Mouse (Mus musculus) lung, postnatal 0 days (tissue): ENCODE measurements at regions not wholly inside any gene's neighbourhood (a gene's known extent, or its start where the extent isn't known, plus 50 kb on each side); places are given as distances from the start of the nearest gene placed in this dataset.
"Not testable (repeated sequence)": the region's sequence is repeated elsewhere in the genome, so short reads cannot be mapped to it uniquely, and the experiment has no call there.

Experiments used
- ATAC-seq: fragments of 200-750 bp; cut with Nextera tagmentation; 2 replicates; pipeline ENCODE4 v1.8.0; 2017; ENCODE audit warnings: moderate library complexity
- DNase-seq: peaks from one replicate; pipeline ENCODE4 v3.0.0-alpha.2; 2016; ENCODE audit warnings: low spot score
- H3K27ac ChIP-seq: fragments of 300-500 bp; sonication (generic); 2 replicates; pipeline ENCODE4 v1.5.1; 2014; ENCODE audit warnings: antibody characterized with exemption, mild to moderate bottlenecking, low read length, mixed read lengths
- H3K27me3 ChIP-seq: fragments of 300-500 bp; sonication (generic); replicated peaks from 2 replicates; pipeline ENCODE4 v1.6.1; 2014; ENCODE audit warnings: low read length, mixed read lengths; ENCODE audit not compliant: insufficient read depth
- H3K36me3 ChIP-seq: fragments of 300-500 bp; sonication (generic); 2 replicates; pipeline ENCODE4 v1.6.1; 2014; ENCODE audit warnings: low read length, mixed read lengths; ENCODE audit not compliant: insufficient read depth
- H3K4me1 ChIP-seq: fragments of 300-500 bp; sonication (generic); 2 replicates; pipeline ENCODE4 v1.6.1; 2014; ENCODE audit warnings: antibody characterized with exemption, low read depth, low read length, mixed read lengths; ENCODE audit not compliant: insufficient read depth
- H3K4me2 ChIP-seq: fragments of 300-500 bp; sonication (generic); replicated peaks from 2 replicates; pipeline ENCODE4 v1.6.1; 2014; ENCODE audit warnings: low read depth, mild to moderate bottlenecking, low read length, moderate library complexity, mixed read lengths
- H3K4me3 ChIP-seq: fragments of 300-500 bp; sonication (generic); 2 replicates; pipeline ENCODE4 v1.5.1; 2014; ENCODE audit warnings: low read depth, low read length
- H3K9ac ChIP-seq: fragments of 300-500 bp; sonication (generic); replicated peaks from 2 replicates; pipeline ENCODE4 v1.6.1; 2014; ENCODE audit warnings: low read depth, mild to moderate bottlenecking
- H3K9me3 ChIP-seq: fragments of 300-500 bp; sonication (generic); 2 replicates; pipeline ENCODE4 v1.6.1; 2016; ENCODE audit warnings: low read length, mixed read lengths
- CTCF ChIP-seq: IDR thresholded peaks from 2 replicates; pipeline ENCODE4 v1.5.1; 2016; ENCODE audit warnings: antibody characterized with exemption, mild to moderate bottlenecking
- EP300 ChIP-seq: IDR thresholded peaks from 2 replicates; pipeline ENCODE4 v1.6.1; 2016; ENCODE audit warnings: antibody characterized with exemption, mild to moderate bottlenecking, control low read depth
- WGBS: fragments of 180-500 bp; shearing (Covaris S2); extraction: QIAGEN DNeasy Blood & Tissue Kit; methylation state at CpG from one replicate; pipeline ENCODE4 v1.1.7; 2014; 5-methylcytosine and 5-hydroxymethylcytosine counted together

GRCm38 (mm10) chr2:51785169-51785568 lies 149.8 kb downstream of the Rbm43 start:
- TF ChIP-seq CTCF (no peak), EP300 (no peak)
- no peak overlapping the region for H3K4me3 ChIP-seq
- WGBS: 100% methylated on average over 1 of the region's 1 CpGs

DNA sequence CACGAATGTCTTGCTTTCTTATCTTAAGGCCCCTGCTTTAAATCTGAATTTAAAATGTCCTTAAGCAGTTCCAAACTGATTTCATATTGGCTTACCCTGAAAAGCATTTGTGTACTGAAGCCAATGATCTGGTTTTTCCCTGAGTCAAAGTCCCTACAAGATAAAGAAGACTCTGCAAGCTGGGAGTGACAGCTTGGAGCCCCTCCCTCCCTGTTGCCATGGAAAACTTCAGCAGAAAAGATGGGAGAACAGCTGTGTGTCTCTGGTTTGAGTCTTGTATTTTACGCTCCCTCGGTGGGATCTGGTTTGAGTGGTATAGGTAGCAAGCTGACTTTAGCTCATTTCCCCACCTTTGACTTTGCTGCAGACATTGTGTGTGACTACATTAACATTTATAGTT lies 146.1 kb downstream of the Rbm43 start:
- no peak overlapping the region for H3K9ac ChIP-seq

More at GRCm38 (mm10) chr2:51785169-51785568, 149.8 kb downstream of the Rbm43 start:
- Histone ChIP-seq H3K4me2 (no peak overlapping the region), H3K9me3 (no peaks in the 10 kb centered on the region), H3K36me3 (no peaks in the 10 kb centered on the region), H3K9ac (no peak overlapping the region), H3K27me3 (no peaks in the 10 kb centered on the region), H3K27ac (no peak overlapping the region), H3K4me1 (no peaks in the 10 kb centered on the region)
- ATAC-seq: no peak
- DNase-seq: no peak

DNA sequence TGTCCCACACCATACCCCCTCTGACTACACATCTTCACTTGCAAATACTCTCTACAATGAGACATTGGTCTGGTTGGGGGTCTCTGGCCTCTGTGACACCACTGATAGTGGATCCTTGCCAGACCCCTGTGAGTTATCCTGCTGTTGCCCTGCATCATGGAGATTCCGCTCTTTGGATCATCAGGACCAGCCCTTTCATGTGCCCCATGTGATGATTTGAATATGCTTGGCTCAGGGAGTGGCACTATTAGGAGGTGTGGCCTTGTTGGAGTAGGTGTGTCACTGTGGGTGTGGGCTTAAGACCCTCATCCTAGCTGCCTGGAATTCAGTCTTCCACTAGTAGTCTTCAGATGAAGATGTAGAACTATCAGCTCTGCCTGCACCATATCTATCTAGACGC lies 141.7 kb downstream of the Rbm43 start:
- ATAC-seq, H3K27me3 ChIP-seq, H3K27ac ChIP-seq, H3K36me3 ChIP-seq, H3K4me3 ChIP-seq, H3K4me1 ChIP-seq, H3K9me3 ChIP-seq, DNase-seq, H3K4me2 ChIP-seq, H3K9ac ChIP-seq: not testable (repeated sequence)
- 88% methylated on average over 2 of the region's 2 CpGs for WGBS

More for the DNA sequence above, 146.1 kb downstream of the Rbm43 start:
- Histone ChIP-seq H3K4me1 (no peaks in the 10 kb centered on the region), H3K27me3 (no peaks in the 10 kb centered on the region), H3K4me3 (no peak overlapping the region), H3K9me3 (no peaks in the 10 kb centered on the region), H3K27ac (no peak overlapping the region), H3K36me3 (no peaks in the 10 kb centered on the region), H3K4me2 (no peak overlapping the region)
- 71% methylated on average over 3 of the region's 3 CpGs for WGBS
- TF ChIP-seq CTCF (no peak), EP300 (no peak)
- DNase-seq (no peak), ATAC-seq (no peak)

- Histone ChIP-seq H3K9me3 (no peaks in the 10 kb centered on the region), H3K4me1 (no peaks in the 10 kb centered on the region), H3K4me2 (no peak overlapping the region), H3K36me3 (no peaks in the 10 kb centered on the region), H3K4me3 (no peak overlapping the region), H3K9ac (no peak overlapping the region), H3K27ac (no peak overlapping the region), H3K27me3 (no peaks in the 10 kb centered on the region)
- DNase-seq: no peak
- no peak for ATAC-seq
- whole genome bisulfite sequencing: 88% methylated on average over 1 of the region's 1 CpGs
- TF ChIP-seq CTCF (no peak), EP300 (no peak)
These were observed 135.1 kb downstream of the Rbm43 start for GRCm38 (mm10) chr2:51799856-51800255.

DNA sequence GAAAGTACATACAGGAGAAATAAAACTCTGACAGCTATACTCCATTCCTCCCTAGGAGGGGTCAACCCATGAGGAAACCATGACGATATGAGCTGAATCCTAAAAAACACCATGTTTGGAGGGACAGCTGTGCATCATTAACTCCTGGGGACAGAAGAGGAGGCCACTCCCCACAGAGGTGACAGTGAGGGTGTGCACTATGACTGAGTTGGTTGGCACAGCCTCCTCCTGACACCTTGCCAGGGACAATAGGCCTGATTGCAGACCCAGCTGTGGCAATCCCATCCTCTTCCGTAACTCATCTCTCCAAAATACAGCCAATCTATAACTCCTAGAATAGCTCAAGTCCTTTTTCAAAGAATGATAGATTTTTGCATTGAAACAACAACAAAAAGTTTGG lies 112.0 kb downstream of the Rbm43 start:
- no peaks in the 10 kb centered on the region for H3K4me1 ChIP-seq
- no peaks in the 10 kb centered on the region for H3K9me3 ChIP-seq
- ATAC-seq (peak; percentile 50), DNase-seq (peak; percentile 40)
- H3K9ac ChIP-seq: no peak overlapping the region
- H3K4me3 ChIP-seq: no peak overlapping the region
- no peak overlapping the region for H3K27ac ChIP-seq
- H3K36me3 ChIP-seq: no peaks in the 10 kb centered on the region
- WGBS: 67% methylated on average over 2 of the region's 2 CpGs
- H3K4me2 ChIP-seq: no peak overlapping the region
- H3K27me3 ChIP-seq: no peaks in the 10 kb centered on the region
- TF ChIP-seq EP300 (no peak), CTCF (no peak)

DNA sequence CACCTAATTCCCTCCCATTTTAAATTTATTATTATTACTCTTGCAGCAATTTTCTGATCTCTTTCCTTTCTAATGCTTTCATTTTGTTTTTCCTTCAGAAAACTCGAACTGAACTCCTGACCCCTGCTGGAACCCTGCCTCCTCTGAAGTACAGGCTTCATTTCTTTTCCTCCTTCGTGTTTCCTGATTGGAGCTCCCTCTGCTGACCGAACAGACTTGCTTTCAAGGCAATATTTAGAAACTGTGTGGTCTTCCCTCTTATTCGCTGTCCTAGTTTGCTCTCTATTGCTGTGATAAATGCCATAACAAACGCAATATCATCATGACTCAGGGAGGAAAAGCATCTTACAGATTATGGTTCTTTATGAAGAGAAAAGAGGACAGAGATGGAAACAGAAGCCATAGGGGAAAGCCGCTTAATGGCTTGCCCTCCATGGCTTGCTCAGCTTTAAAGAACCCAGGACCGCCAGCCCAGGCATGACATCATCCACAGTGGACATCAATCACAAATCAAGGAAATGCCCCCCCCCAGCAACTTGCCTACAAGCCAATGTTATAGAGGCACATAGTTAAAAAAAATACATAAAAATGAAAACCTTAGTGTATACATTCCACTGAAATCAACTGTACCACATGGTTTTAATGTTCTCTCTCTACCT lies 104.5 kb downstream of the Rbm43 start:
- H3K4me3 ChIP-seq: no peak overlapping the region
- no peak overlapping the region for H3K4me2 ChIP-seq
- ATAC-seq: peak; percentile 35; the same call in 1 of the 2 replicates
- no peaks in the 10 kb centered on the region for H3K9me3 ChIP-seq
- no peaks in the 10 kb centered on the region for H3K27me3 ChIP-seq
- peak; percentile 82 for DNase-seq
- no peak overlapping the region for H3K9ac ChIP-seq
- WGBS: 31% methylated on average over 7 of the region's 7 CpGs
- H3K4me1 ChIP-seq: no peaks in the 10 kb centered on the region
- no peaks in the 10 kb centered on the region for H3K36me3 ChIP-seq
- TF ChIP-seq EP300: no peak
- peak; percentile 81 for TF ChIP-seq CTCF
- H3K27ac ChIP-seq: no peak overlapping the region
